Mouse (Mus musculus): ENCODE measurements at regions not wholly inside any gene's neighbourhood (a gene's known extent, or its start where the extent isn't known, plus 50 kb on each side); places are given as distances from the start of the nearest gene placed in this dataset.

DNA sequence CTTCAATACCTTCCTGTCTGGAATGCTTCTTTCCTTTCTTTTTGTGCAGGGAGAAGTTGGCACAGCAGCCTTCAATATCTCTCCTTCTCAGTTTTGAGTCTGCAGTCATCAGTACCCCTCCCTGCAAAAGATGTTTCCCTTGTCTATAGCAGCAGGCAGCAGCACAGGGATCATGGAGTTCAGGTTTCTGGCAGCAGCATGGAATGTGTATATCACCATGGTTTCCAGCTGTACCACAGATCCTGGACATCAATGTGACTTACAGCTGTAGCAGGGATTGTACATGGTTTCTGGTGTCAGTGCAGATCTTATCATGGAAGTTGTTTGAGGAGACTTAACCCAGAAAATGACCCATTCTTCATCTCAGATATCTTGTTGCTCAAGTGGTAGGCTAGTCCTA is 331.7 kb downstream of the Bmp2 start:
- no peak overlapping the region for H3K9ac ChIP-seq (ENCODE audit: low read length)
- H3K4me3 ChIP-seq (ENCODE audit: low read depth, low read length) = no peak overlapping the region
- H3K27me3 ChIP-seq (replicated peaks; ENCODE audit: control insufficient read depth, insufficient read depth, low read length) = no peaks in the 10 kb centered on the region
- no peak overlapping the region for H3K27ac ChIP-seq (ENCODE audit: low read depth, low read length)
- H3K4me1 ChIP-seq (ENCODE audit: control insufficient read depth, insufficient read depth, low read length) = no peaks in the 10 kb centered on the region
- no peaks in the 10 kb centered on the region for H3K9me3 ChIP-seq (replicated peaks; ENCODE audit: control insufficient read depth, low read length)
- DNase-seq (ENCODE audit: low spot score) (no peak), ATAC-seq (no peak)
- H3K36me3 ChIP-seq (ENCODE audit: control insufficient read depth, insufficient read depth, low read length) = no peaks in the 10 kb centered on the region
- H3K4me2 ChIP-seq (ENCODE audit: low read length) = no peak overlapping the region

DNA sequence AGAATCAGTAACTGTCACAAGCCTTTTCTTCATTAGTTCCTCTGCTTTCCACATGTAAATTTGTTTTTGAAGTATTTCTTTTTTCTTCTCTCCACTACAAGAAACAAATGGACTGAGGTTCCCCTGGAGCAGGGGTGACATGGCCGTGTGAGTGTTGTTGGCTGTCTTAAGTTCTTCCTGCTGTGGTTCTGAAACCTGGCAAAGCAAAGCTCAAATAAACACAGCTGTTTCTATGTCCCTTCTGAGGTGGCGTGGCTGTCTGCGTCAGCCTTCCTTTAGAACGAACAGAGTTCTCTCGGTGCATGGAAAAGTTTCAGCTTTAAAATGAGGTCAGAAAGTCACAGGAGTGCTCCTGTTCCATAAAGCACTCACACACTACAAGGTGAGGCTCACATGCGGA is 354.3 kb downstream of the Bmp2 start:
- Histone ChIP-seq H3K4me3 (ENCODE audit: low read depth, low read length) (no peak overlapping the region), H3K4me1 (ENCODE audit: control insufficient read depth, insufficient read depth, low read length) (no peaks in the 10 kb centered on the region), H3K9ac (ENCODE audit: low read length) (no peak overlapping the region), H3K36me3 (ENCODE audit: control insufficient read depth, insufficient read depth, low read length) (no peaks in the 10 kb centered on the region), H3K27me3 (replicated peaks; ENCODE audit: control insufficient read depth, insufficient read depth, low read length) (no peaks in the 10 kb centered on the region), H3K9me3 (replicated peaks; ENCODE audit: control insufficient read depth, low read length) (no peaks in the 10 kb centered on the region), H3K4me2 (ENCODE audit: low read length) (no peak overlapping the region), H3K27ac (ENCODE audit: low read depth, low read length) (no peak overlapping the region)
- DNase-seq (ENCODE audit: low spot score) = no peak
- WGBS = 88% methylated on average over 6 of the region's 6 CpGs
- no peak for ATAC-seq

All from forebrain, embryonic 14.5 days (tissue).